ENCODE assay signal across 23 mouse cellular contexts in genomic region chr11:22815143-22815542, GRCm38 (mm10). TPM values are rescaled to one million over a fixed set of nuclear protein-coding genes. Genes with fewer than 3 reads are reported as not detected.
DNase-seq lines count a peak whose midpoint lies in the region; ATAC-seq and TF ChIP-seq lines count a peak whose summit lies in the region.
"Had no signal": no experiment of that assay in that cellular context is flagged by ENCODE, and none has a peak within 500 bp of the region (broad histone marks: within the 10 kb centered on the region; RNA-seq: fewer than 3 reads in every experiment).

No protein-coding gene starts in this region.

- TF ChIP-seq CTCF in spleen, adult 2 months (IDR thresholded peaks at IDR 0.05; ENCODE audit: extremely low read depth, insufficient read depth, insufficient read length, insufficient replicate concordance), result no peak
- TF ChIP-seq CTCF in CH12.LX (conservative IDR thresholded peaks at IDR 0.05 in 1 of 2, IDR thresholded peaks at IDR 0.05 in 1 of 2; ENCODE audit: low read depth in 2 of 2, low read length in 2 of 2), result no peak

- no peak for TF ChIP-seq RAD21 in CH12.LX (IDR thresholded peaks at IDR 0.05; ENCODE audit: low read depth, low read length)

- TF ChIP-seq EP300 in CH12.LX (IDR thresholded peaks at IDR 0.05; ENCODE audit: low read length), result no peak

- H3K27ac ChIP-seq in spleen, adult 2 months (ENCODE audit: insufficient read depth, low read length), result peak overlapping the region; percentile 93
- peak overlapping the region; percentile 97 for H3K27ac ChIP-seq in CH12.LX (ENCODE audit: insufficient read depth, low read depth)
- H3K27ac ChIP-seq: forebrain, embryonic 13.5 days; gastrocnemius, adult 2 months; heart, embryonic 10.5 days; hindbrain, postnatal 0 days; kidney, embryonic 15.5 days; left cerebral cortex, adult 2 months; limb, embryonic 10.5 days; midbrain, embryonic 10.5 days had no signal

- no peak for TF ChIP-seq POLR2A in spleen, adult 2 months (IDR thresholded peaks at IDR 0.05; ENCODE audit: low read depth, low read length)
- no peak for TF ChIP-seq POLR2A in CH12.LX (IDR thresholded peaks at IDR 0.05; ENCODE audit: low read depth, low read length)

- no peaks in the 10 kb centered on the region for H3K36me3 ChIP-seq in spleen, adult 2 months (ENCODE audit: control insufficient read depth, insufficient read depth, low read length)
- H3K36me3 ChIP-seq in CH12.LX (replicated peaks in 1 of 2; ENCODE audit: control insufficient read depth in 1 of 2, insufficient read depth in 1 of 2, low read length in 1 of 2), result peaks cover 0 to 2% of the 10 kb centered on the region in 2 experiments
- H3K36me3 ChIP-seq in splenic B cell, adult 2 months (ENCODE audit: control insufficient read depth, insufficient read depth, low read length, poor library complexity, severe bottlenecking), result no peaks in the 10 kb centered on the region
- H3K36me3 ChIP-seq: heart, embryonic 10.5 days; kidney, embryonic 15.5 days; limb, embryonic 10.5 days; midbrain, embryonic 10.5 days had no signal

- peak overlapping the region; percentile 32 for H3K9ac ChIP-seq in CH12.LX (ENCODE audit: insufficient read depth, low read depth)
- H3K9ac ChIP-seq: forebrain, embryonic 13.5 days; kidney, embryonic 15.5 days; lung, embryonic 14.5 days had no signal

- H3K9me3 ChIP-seq in CH12.LX (replicated peaks; ENCODE audit: low read length), result no peaks in the 10 kb centered on the region
- H3K9me3 ChIP-seq: forebrain, embryonic 13.5 days; heart, embryonic 10.5 days; kidney, embryonic 15.5 days; limb, embryonic 10.5 days; midbrain, embryonic 10.5 days had no signal

- dilution Hi-C loops in CH12.LX (cut with MboI; ENCODE audit: extremely low pct_ligation_motif_present, extremely low pct_unique_long_range_greater_than_20kb, low sequenced_read_pairs), result no loop called here

- ATAC-seq in granulocyte monocyte progenitor cell, adult 5-6 weeks (replicated peaks; ENCODE audit: poor library complexity, severe bottlenecking), result peak; percentile 46
- ATAC-seq: forebrain, embryonic 13.5 days; hindbrain, postnatal 0 days; intestine, postnatal 0 days; midbrain, embryonic 16.5 days had no signal

- no peak overlapping the region for H3K4me3 ChIP-seq in spleen, adult 2 months (ENCODE audit: extremely low read depth, insufficient read depth, insufficient read length)
- H3K4me3 ChIP-seq in CH12.LX (replicated peaks in 1 of 3; ENCODE audit: low read depth in 2 of 3, low read length in 2 of 3, poor library complexity in 1 of 3), result peak overlapping the region in 1 of 3 experiments; percentile 18
- H3K4me3 ChIP-seq: forebrain, embryonic 13.5 days; gastrocnemius, adult 2 months; heart, embryonic 10.5 days; kidney, embryonic 15.5 days; left cerebral cortex, adult 2 months; limb, embryonic 10.5 days; midbrain, embryonic 10.5 days had no signal

- H3K27me3 ChIP-seq in spleen, adult 2 months (ENCODE audit: control insufficient read depth, insufficient read depth, low read length), result no peaks in the 10 kb centered on the region
- no peaks in the 10 kb centered on the region for H3K27me3 ChIP-seq in CH12.LX (replicated peaks)
- H3K27me3 ChIP-seq in splenic B cell, adult 2 months (ENCODE audit: control insufficient read depth, insufficient read depth, low read length, poor library complexity, severe bottlenecking), result no peaks in the 10 kb centered on the region
- H3K27me3 ChIP-seq: forebrain, embryonic 13.5 days; kidney, embryonic 15.5 days had no signal

- peak overlapping the region; percentile 68 for H3K4me2 ChIP-seq in CH12.LX (ENCODE audit: insufficient read depth, low read depth, poor library complexity, severe bottlenecking)
- H3K4me2 ChIP-seq: forebrain, embryonic 13.5 days; kidney, embryonic 15.5 days; liver, embryonic 11.5 days; lung, embryonic 14.5 days had no signal

- DNase-seq in spleen, adult 2 months (ENCODE audit: low read depth in 1 of 2, low spot score in 2 of 2), result no peak
- DNase-seq in spleen, postnatal 10 days (ENCODE audit: low spot score in 2 of 2), result no peak
- peak; percentile 53 for DNase-seq in CH12.LX (ENCODE audit: extremely low read depth)
- peak; percentile 73 for DNase-seq in splenic B cell, adult 2 months (ENCODE audit: low read depth, low spot score)
- DNase-seq in retina, postnatal 1 day, result no peak
- DNase-seq in layer of hippocampus, adult 9-11 months, result no peak
- DNase-seq: adrenal gland, postnatal 10 days; cerebellum, adult 8-10 months; cerebellum, postnatal 36 days; gastrocnemius, adult 2 months; kidney, postnatal 4 days; lung, embryonic 14.5 days had no signal

- in situ Hi-C loops in CH12.LX (cut with MboI; ENCODE audit: low pct_ligation_motif_present, low pct_unique_long_range_greater_than_20kb, low sequenced_read_pairs), result no loop called here

- H3K4me1 ChIP-seq in spleen, adult 2 months (ENCODE audit: control insufficient read depth, insufficient read depth, insufficient read length), result peaks cover 51% of the 10 kb centered on the region
- peaks cover 64 to 99% of the 10 kb centered on the region in 2 experiments for H3K4me1 ChIP-seq in CH12.LX (ENCODE audit: control insufficient read depth in 1 of 2, insufficient read depth in 2 of 2)
- H3K4me1 ChIP-seq: forebrain, embryonic 13.5 days; kidney, embryonic 15.5 days; midbrain, embryonic 10.5 days had no signal

- H3K79me2 ChIP-seq in CH12.LX (replicated peaks; ENCODE audit: control insufficient read depth, extremely low read depth, insufficient read depth, poor library complexity, severe bottlenecking), result no peaks in the 10 kb centered on the region

TF ChIP-seq in CH12.LX, 34 proteins besides CTCF, POLR2A, EP300 and RAD21:
- TF ChIP-seq E2F4 (IDR thresholded peaks at IDR 0.05; ENCODE audit: insufficient replicate concordance, low read depth, low read length) (no peak), SMC3 (IDR thresholded peaks at IDR 0.05; ENCODE audit: low read depth, low read length) (peak; percentile 9; the same call in 1 of the 2 replicates), CHD2 (IDR thresholded peaks at IDR 0.05; ENCODE audit: low read length) (no peak), RCOR1 (conservative IDR thresholded peaks at IDR 0.05; ENCODE audit: low read depth, low read length) (no peak), HCFC1 (IDR thresholded peaks at IDR 0.05; ENCODE audit: low read depth, low read length) (no peak), SIN3A (IDR thresholded peaks at IDR 0.05; ENCODE audit: low read length) (no peak), MYC (IDR thresholded peaks at IDR 0.05; ENCODE audit: low read depth, low read length) (no peak), ELF1 (IDR thresholded peaks at IDR 0.05; ENCODE audit: low read depth, low read length) (no peak), MAX (IDR thresholded peaks at IDR 0.05; ENCODE audit: low read length) (no peak), USF2 (conservative IDR thresholded peaks at IDR 0.05; ENCODE audit: low read depth, low read length) (no peak), CHD1 (IDR thresholded peaks at IDR 0.05; ENCODE audit: low read depth, low read length) (0 out of 2 replicates have a peak, but pooled peaks have one; percentile 11), TCF12 (IDR thresholded peaks at IDR 0.05; ENCODE audit: low read depth, low read length) (no peak), JUND (conservative IDR thresholded peaks at IDR 0.05; ENCODE audit: low read depth, low read length) (no peak), BHLHE40 (IDR thresholded peaks at IDR 0.05; ENCODE audit: low read depth, low read length) (no peak), KAT2A (IDR thresholded peaks at IDR 0.05; ENCODE audit: insufficient replicate concordance, low read length) (no peak), PAX5 (IDR thresholded peaks at IDR 0.05; ENCODE audit: low read length) (no peak), UBTF (IDR thresholded peaks at IDR 0.05; ENCODE audit: low read depth, low read length) (no peak), ZKSCAN1 (IDR thresholded peaks at IDR 0.05; ENCODE audit: borderline replicate concordance, low read depth, low read length) (no peak), TBP (conservative IDR thresholded peaks at IDR 0.05; ENCODE audit: low read depth, low read length) (0 out of 2 replicates have a peak, but pooled peaks have one; percentile 62), JUN (IDR thresholded peaks at IDR 0.05; ENCODE audit: insufficient read depth, low read depth, low read length) (no peak), MEF2A (IDR thresholded peaks at IDR 0.05; ENCODE audit: borderline replicate concordance, low read depth, low read length) (no peak), ZNF384 (IDR thresholded peaks at IDR 0.05; ENCODE audit: low read depth, low read length) (no peak), IRF4 (IDR thresholded peaks at IDR 0.05; ENCODE audit: low read depth, low read length) (no peak)

RNA-seq across cellular contexts. Expression of gene B3gnt2, which starts 45.6 kb away (rescaled TPM):
- polyA plus RNA-seq in spleen, adult 2 months (2012; rRNA removed), result 18.9 and 23.4 TPM in 2 replicates
- 74.6 and 77.4 TPM in 2 replicates for total RNA-seq in CH12.LX (2012; rRNA removed)
- total RNA-seq in CH12.LX (2014; rRNA removed), result 62.2 and 75.2 TPM in 2 replicates
- polyA plus RNA-seq in CH12.LX (2012; ENCODE audit: insufficient read length, low read depth), result 96.0 and 111 TPM in 2 replicates
- total RNA-seq in granulocyte monocyte progenitor cell, adult 5-6 weeks (2014; fragmentation: Nextera tagmentation), result 8.6 and 12.3 TPM in 2 replicates
- total RNA-seq in granulocyte monocyte progenitor cell, adult 5-6 weeks (2017), result 10.6 and 41.3 TPM in 2 replicates

Comparison
In these comparisons a context has a peak if more than half of its experiments do, and no peak if none do; other contexts are left out.
1. DNase-seq: peak in CH12.LX (single experiment) and splenic B cell, adult 2 months (single experiment); none in spleen, adult 2 months (0 of 2), spleen, postnatal 10 days (0 of 2), retina, postnatal 1 day (single experiment) and layer of hippocampus, adult 9-11 months (single experiment).